Mouse (Mus musculus) thymus, postnatal 25 days (tissue): ENCODE results near the gene Mybphl.
A peak's percentile ranks its signal among the peaks of the same experiment; 100 is the strongest.

Source experiments
- DNase-seq: peaks from one replicate; pipeline ENCODE4 v3.0.0; 2022

Gene Mybphl

DNA sequence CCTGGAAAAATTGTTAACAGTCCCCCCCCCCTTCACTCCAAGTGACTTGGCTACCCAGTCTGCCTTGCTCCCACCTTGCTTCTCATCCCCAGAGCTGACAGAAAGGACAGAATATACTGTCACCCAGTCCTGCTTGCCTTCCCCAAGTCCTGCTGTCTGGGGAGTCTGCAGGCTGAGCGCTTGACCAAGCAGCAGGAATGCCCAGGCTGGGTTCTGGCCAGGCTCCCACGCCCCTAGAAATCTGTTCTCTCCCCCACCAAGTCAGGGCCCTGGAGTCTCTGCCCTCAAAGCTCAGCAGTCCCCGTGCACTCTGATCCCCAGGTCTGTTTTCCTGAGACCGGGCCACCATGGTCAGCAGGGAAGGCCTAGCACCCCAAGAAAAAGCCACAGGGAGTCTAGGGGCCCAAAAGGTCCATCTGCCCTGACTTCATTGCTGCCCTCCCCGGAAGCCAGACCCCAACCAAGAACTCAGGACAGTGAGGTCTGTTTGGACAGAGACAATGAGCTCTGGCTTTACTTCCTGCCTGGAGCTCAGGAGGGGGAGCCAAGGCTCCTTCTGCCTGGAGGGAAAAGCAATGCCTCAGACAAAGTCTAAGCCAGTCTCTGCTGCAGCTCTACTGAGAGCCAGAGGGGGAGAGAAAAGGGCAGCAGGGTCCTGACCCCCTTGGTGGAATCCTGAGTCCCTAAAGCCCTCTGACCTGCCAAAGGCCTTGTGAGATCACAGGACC lies 46.5 kb downstream of the Mybphl start:
- no peak for DNase-seq

DNA sequence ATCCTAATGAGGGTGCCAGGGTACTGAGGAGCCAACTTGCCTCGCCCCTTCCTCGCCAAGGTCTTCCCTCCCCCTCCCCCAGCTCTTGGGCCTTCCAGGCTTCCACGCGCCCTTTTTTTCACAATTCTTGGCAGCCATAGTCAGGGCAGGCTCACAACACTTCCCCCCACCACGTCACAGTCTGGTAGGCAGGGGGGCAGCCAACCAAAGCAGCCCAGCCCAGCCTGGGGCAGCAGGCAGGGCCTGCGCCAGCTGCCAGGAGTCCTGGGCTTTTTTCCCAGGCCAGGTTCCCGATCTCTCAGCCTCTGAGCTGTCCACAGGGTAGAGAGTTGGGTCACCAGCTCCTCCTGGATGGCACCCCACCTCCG lies 47.0 kb downstream of the Mybphl start:
- no peak for DNase-seq

DNA sequence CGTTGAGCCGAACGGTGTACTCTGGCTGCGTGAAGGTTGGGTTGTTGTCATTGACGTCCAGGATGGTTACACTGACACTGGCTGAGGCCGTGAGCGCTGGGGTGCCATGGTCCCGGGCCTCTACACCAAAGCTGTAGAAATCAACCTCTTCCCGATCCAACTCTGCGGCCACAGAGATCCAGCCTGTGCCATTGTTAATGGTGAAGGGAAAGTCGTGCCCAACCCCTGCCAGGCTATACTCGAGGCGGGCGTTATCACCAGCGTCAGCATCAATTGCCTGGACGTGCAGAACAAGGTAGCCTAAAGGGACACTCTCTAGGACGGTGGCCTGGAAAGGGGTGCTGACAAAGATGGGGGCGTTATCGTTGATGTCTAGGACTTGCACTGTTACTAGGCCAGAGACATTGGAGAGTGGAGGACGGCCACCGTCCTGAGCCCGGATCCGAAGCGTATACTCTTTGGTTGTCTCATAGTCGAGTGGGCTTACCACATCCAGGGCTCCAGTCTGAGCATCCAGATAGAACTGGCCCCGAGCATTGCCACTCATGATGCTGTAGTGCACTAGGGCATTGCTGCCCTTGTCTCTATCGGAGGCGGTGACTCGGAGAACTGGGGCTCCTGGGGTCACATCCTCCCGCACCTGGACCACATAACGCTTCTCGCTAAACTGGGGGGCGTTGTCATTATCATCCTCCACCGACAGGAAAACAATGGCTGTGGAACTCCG lies 49.1 kb downstream of the Mybphl start:
- no peak for DNase-seq

DNA sequence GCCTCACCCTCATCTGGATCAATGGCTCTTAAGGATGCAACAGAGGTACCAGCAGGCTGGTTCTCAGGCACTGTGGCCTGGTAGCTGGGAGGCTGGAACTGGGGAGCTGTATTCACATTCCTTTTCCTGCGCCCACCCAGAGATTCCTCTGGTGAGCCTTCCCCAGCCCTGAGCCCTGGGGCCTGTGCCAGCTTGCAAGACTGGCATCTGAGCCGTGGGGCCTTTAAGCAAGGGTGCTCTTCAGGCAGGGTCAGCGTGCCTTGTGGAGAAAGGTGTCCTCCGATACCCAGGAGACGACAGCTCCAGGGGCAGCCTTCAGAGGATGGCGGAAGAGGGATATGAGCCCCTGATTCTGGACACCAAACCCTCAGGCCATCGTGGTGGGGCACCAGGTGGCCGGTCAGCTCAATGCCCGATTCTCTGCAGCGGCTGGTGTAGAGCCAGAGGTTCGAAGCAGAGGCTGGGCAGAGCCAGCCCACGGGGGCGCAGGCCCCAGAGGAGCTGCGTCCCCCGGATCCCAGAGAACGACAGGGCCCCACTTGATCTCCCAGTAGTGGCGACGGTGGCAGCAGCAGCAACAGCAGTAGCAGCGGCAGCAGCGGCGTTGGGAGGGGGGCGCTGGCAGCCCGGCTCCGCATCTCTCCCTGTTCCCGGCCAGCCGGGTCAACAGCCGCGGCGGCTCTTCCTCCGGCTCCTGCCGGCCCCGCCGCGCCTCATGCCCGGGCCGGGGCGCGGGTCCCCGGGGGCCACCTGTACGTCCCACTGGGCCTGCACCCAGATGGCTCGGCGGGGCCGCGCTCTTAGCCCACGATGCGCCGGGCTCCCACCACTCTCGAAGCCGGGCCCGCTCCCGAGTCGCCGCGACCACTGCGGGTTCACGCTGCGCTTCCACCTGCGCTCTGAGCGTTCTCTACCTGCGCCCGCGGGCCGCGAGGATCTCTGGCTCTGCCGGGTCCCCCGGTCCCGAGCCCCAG lies 50.4 kb downstream of the Mybphl start, which contains the start of gene Celsr2:
Gene Celsr2, minus strand, starts transcription at position 696 of the 974 bp plus-strand sequence.
- peak; percentile 55 for DNase-seq

DNA sequence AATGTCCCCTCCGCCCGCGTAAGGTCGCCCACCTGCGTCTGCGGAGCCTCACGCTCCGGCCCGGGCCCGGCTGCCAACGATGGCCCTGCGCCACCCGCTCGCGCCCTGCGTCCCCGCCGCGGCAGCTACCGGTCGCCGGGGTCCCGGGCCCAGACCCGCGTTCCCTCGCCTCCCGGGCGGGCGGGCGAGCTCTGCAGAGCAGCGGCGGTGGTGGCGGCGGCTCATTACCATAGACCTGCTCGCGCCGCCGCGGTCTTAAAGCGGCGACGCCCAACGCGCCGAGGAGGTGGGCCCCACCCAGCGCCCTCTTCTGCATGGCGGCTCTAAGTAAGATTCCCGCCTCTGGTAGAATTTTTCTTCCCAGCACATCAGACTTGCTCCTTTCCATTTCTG lies 51.1 kb downstream of the Mybphl start:
- peak; percentile 85 for DNase-seq

DNA sequence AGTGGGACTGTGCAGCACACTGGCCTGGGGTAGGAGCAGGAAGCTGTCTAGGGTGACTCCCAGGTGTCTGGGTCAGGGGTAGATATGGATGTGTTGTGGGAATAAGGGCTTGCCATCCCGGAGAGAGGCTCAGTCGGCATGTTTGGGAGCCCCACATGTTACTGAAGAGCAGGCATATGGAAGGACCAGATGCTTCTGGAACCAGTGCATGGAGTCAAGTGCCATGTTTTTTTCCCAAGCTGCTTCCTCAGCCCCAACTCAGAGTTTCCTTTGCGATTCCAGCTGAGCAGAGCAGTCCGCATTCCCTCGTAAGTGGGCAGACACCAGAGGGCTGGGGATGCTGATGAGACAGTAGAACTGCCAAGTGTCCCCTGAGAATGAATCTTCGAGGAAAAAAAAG lies 58.3 kb downstream of the Mybphl start:
- no peak for DNase-seq

DNA sequence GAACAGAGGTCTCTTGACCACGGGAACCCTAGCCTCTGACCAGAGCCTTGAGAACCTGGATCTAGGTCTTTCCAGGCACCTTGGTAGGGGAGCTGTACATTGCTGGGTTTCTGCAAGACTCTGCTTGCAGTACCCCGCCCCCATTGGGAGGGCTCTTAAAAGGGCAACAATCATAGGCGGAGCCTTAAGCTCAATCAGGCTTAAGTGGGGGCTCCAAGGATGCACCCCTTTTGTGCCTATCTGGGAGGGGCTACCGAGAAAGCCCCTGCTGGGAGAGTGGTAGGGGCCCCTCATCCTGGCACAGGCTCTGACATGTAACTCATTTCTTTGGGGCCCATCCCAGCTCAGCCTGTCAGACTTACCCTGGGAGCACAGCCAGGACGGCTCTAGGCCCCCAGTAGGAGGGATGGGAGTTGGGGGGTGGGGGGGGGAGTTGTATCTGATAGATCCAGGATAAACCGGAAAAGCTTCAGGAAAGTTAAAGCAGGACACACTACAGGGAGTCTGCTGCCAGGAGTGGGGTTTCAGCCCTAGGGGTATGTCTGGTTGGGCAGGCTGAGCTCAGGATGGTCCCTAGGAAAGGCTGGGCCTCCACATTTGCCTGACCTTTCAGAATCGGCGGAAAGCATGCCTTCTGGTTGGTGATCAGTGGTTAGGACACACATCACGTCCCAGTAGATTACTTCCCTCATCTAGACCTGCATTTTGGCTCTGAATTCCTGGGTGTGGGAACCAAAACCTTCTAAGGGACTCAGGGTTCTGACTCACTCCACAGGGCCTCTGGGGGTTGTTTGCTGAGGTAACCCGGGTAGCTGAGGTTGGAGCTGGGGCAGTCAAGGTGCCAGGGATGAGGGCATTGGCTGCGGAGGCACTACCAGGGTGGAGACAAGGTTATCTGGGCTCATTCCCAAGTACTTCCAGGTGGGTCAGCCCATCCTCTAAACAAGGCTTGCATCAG lies 59.4 kb downstream of the Mybphl start:
- peak; percentile 50 for DNase-seq

DNA sequence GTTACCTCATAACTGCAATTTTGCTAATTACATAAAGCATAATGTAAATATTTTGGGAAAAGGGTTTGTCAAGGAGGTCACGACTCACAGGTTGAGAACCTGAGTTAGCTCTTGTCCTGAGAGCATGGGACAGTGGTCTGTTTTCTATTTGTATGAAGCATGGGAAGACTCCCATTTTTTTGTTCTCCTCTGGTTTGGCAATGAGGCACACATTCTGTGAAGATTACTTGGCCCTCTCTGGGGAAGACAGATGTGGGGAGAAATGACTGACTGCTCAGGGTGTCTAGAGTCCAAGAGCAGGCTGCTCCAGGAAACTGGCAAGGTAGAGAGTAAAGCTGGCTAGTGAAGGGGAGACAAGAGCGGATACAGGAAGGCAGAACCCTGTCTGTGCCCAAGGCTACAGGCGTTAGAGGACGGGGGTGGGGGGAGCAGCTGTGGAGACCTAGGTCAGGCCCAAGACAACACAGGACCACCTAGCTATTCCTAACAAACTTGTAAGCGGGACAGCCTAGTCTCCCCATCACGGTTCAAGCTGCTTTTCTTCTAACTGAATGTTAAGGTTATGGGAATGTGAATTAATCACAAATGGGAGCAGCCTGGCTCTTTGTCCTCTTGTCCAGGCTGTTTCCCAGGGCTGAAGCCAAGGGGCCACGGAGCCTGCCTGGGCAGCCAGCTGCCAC lies 60.4 kb downstream of the Mybphl start:
- no peak for DNase-seq

DNA sequence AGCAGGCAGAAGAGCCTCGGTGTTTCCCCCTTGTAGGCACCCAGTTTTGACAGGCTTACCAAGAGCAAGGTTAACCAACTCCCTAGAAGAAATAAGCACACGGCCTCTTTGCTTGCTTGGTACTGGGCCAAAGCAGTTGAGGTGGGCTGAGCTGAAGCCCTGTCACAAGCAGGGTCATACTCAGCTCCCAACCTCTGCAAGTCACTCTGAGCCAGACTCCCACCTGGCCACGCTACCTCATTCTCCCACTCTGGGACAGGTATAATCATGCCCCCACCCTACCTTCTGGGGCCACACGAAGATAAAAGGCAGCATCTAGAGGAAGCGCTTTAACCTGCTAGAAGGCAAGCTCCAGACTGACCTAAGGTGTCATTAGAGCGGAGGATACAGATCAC lies 60.9 kb downstream of the Mybphl start:
- DNase-seq: no peak
